Mouse (Mus musculus) adrenal gland, postnatal 14 days (tissue): ENCODE data around the gene Npcd. TPM values are rescaled to one million over a fixed set of nuclear protein-coding genes. Genes with fewer than 3 reads are reported as not detected.
"Not testable (repeated sequence)": the region's sequence is repeated elsewhere in the genome, so short reads cannot be mapped to it uniquely, and the experiment has no call there.

Experiments
- DNase-seq: peaks from one replicate; pipeline ENCODE4 v3.0.0; 2021; ENCODE audit warnings: mixed read lengths
- total RNA-seq: library from RNA; stranded (reverse); gene quantifications from 2 replicates; pipeline ENCODE4 v1.2.3, GENCODE M21; 2021

Gene Npcd
- total RNA-seq, 1 experiment from 2014 or later, result 0.96 TPM

DNA sequence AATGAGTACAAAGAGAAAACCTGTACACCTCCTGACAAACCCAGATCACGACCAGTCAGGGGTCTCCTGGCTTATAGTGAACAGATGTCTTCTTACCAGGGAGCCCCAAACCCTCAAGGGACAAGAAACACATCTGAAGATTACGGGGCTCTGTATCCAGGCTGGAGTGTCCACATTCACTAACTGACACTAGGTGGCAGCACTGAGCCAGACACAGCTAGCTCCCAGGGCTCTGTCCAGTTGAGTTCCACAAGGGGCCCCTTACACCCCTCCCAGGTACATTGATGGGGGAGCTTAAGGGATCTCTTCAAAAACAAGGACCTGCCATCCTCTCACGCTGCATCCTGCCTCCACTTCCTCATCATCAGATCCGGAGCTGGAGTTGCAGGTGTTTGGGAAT, 3.6 kb downstream of the Npcd start:
- DNase-seq, result peak; percentile 87

DNA sequence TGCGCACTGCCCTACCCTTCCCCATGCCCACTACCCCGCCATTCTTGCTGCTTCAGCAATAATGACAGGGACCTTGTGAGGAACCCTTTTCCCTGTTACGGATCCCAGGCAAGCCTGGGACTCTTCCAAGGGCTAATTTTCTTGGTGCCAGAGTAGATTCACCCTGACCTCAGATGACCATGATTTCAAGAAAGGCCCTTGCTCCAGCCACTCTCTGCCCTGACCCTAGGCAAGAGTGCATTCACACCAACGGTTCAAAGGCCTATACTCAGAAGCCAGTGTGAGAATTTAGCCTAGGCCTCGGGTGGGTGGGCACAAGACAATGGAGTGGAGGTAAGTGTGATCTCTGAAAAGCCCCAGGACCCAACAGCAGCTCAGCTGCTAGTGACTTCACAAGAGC, 4.6 kb downstream of the Npcd start:
- no peak for DNase-seq

GRCm38 (mm10) chr15:79828366-79829035, 5.5 kb downstream of the Npcd start:
- peak; percentile 65 for DNase-seq

DNA sequence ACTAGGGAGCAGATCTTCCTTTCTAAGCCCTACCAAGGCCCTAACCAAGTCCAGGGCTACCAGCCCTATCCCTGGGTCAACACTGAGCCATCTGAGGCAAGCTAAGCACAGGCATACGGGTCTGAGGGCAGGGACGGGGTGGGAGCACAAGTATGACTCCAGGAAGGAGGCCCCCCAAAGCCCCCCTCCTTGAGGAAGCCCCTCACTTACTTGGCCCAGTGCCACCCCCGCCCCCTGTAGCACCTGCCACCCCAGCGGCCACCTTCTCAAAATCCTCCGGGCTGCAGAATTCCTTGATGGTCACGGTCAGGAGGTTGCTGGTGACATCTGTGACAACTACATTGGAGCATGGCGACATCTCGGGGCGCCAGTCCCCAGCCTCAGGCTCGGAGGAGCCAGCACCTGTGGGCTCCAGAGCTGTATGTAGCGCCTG, 6.2 kb downstream of the Npcd start:
- DNase-seq, result no peak

DNA sequence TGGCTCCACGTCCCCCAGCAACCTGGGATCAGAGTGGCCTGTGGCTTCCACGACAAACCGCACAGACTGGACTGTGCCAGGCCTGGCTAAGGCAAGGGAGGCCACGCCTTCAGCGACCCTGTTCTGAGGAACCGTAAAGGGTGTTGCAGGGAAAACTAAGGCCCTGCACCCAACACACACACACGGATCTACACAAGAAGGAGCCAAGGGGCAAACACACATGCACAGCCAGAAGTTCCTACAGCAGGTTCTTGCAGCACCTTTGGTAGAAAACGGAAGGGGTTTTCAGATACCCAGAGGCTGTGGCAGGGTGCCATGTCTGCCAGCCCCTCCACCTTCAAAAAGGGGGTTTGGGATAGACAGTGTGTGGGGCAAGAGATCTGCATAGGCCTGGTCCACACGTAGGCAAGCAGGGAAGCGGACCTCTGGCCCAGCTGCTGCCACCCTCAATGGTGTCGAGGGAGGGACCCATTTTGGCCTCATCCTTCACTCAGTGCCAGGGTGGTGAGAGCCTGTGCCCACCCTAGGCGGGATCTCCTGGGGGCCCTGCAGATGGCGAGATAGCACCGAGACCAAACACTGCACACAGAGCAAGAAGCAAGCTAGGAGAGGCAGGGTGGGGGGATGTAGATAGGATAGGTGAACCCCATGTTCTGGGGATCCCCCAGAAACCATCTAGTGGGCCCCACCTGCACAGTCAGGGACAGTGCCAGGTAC, 6.8 kb downstream of the Npcd start:
- DNase-seq, result no peak

GRCm38 (mm10) chr15:79826221-79826935, 7.7 kb downstream of the Npcd start:
- no peak for DNase-seq

DNA sequence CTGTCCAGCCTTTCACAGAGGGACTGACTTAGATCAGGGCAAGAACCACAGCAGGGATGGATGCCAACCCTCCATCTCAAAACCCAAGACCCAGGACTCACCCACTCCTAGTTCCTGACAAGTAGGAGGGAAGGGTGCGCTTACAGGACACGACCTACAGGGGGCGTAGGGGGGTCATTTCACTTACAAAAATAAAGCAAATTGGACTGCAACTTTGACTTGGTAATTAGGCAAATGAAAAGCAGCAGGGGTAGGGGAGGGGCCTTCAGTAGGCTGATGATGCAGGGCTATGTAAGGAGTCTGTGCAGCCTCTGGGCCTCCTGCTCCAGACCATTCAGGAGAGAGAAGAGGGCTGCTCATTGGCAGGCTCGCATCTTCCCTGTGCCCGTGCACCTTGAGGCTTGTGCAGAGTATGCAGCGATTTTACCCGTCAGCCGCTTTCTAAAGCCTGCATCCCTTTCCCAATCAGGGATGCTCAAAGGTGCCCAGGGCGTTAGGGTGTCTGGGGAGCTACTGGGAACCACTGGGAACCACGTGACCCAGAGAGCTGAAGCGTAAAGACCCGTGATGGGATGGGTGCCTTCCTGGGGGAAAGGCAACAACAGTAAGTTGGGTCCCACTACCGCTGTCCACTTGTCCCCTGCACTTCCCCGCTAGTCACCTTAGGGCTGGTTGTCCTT, 8.8 kb downstream of the Npcd start:
- peak; percentile 30 for DNase-seq

DNA sequence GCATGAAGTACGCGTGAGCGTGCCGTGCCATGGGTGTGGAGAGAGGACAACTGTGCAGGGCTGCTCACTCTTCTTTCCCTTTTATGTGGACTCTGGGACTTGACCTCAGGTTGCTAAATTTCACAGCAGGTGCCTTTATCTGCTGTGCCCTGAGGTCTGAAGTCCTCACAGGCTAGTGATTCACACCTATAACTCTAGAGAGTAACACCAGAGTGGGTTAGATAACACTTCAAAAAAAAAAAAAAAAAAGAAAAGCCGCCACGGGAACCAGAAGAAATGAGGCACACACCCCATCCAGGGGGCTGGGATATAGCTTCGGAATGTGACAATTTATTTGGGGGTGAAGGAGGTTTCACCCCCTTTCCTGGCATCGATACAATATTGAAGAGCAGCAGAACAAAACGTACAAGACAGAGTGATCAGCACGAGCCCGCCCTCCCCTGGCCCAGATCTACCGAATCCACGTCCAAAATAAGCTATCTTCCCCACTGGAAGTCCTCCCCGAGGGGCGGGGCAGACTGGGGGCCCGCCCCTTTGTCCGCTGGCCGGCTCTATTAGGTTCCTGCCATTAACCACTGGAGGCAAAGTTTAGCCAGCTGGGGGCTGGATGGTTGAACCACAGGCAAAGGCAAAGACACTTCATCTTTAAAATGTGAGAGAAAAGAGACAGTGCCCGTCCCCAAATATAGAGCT, 10.3 kb downstream of the Npcd start:
- DNase-seq, result peak; percentile 72

DNA sequence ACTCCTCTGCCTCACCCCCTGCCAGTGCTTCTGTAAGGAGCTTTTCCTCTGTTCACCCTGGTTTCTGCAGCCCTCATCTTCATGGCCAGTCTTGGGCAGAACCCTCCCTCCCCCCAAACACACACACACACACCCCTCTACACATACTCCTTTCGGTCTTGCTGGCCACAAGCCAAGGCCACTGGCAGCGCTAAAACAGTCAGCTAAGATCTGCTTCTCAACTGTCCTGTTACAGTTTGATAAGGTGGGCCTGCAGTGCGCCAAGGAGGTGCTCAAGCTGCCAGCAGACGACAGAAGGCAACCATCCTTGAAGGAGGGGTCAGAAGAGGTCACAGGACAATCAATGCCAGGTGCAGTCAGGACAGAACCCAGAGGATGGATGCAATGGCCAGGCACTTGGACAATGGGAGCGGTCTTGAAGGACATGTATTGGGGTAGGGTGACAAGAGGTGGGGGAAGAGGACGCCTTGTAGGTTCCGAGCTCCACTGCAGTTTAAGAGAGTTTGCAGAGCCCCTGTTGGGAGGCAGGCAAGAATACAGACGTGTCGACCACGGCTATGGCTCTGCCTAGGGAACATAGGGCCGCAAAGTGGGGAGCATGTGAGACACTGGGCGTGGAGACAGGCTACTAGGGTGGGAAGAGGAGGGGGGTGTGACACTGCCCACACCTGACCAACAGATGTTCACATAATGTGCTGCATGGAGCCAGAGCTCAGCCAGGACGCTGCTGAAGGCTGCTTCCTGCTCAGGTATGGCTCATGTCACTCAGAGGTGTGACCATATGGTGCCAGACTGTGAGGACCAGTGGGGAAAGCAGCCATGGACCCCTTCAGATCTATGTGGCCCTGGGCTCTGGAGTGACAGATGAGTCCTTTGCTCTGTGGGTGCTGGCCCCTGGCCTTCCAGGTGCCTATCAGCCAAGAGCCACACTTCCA, 11.5 kb downstream of the Npcd start:
- DNase-seq, result peak; percentile 49

- no peak for DNase-seq
Measured at GRCm38 (mm10) chr15:79818325-79818724, 15.7 kb downstream of the Npcd start.

DNA sequence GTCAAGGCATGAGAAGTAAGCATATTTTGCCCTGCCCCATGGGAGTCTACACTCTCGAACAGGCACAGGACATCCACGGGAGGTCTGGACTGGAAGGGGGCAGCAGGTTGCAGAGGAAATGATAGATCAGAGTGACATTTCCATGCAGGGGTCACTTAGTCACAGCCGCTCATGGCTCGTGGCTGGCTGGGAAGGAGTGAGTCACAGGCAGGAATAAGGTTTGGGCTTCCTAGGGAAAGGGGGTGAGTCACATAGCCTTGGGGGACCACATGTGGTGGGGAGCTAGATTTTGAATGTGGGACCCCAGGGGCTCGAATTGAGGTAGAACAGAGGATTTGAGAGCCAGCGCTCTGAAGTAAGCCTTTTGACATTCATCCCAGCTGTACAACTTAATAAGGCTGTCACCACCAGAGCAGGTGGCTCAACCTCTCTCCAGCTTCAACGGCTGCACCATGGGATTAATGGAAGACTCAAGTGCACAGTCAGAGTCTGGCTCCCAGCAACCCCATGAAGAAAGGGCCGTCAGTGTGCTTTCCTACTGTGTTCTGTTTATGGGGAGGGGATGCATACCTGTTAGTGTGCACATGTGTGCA, 20.3 kb downstream of the Npcd start:
- DNase-seq, result peak; percentile 60

DNA sequence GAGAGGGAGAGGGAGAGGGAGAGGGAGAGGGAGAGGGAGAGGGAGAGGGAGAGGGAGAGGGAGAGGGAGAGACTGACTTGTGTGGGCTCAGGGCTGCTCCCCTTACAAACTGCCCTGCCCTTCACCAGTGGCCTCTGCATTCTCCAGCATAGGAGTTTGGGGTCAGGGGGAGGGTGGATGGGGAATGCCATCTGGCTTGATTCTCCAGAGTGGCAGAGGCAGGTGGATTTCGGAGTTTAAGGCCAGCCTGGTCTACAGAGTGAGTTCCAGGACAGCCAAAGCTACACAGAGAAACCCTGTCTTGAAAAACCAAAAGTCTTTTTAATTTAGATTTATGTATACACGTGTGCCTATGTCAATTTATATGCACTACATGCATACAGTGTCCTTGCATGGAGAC, 21.2 kb downstream of the Npcd start:
- not testable (repeated sequence) for DNase-seq

GRCm38 (mm10) chr15:79810997-79811396, 23.0 kb downstream of the Npcd start:
- DNase-seq, result no peak

GRCm38 (mm10) chr15:79810061-79810460, 24.0 kb downstream of the Npcd start:
- DNase-seq, result no peak

DNA sequence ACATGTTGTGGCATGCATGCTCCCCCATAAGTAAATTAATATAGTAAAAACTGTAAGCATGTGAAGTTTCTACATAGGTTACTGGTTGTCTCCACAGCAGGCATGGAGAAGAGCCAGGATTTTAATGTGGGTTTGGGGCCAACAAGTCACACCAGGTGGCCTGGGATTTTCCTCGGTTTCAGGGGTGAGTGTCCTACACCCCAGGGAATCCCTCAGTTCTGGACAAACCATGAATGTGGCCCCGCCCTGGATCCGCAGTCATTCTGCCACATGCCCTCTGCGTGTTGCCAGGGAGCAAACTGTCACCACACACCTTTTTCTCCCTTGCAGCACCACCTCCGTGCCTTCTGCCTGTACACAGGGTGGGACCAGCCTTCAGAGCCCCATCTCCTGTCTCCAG, 25.4 kb downstream of the Npcd start:
- no peak for DNase-seq

DNA sequence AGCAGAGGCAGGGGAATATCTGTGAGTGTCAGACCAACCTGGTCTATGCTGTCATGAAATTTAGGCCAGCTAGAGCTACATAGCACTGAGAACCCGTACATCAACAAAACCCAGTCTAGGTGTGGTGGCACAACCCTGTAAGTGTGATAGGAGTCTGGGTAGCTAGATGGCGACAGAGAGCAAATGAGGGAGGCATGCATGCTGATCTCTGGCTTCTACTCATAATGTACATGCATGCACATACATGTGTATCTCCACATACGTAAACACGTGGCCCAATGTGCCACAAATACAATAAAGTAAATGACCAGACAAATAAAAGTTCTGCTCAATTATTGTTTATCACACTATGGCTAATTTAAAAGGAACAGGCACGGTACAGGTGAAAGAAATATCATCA, 25.9 kb downstream of the Npcd start:
- peak; percentile 60 for DNase-seq

DNA sequence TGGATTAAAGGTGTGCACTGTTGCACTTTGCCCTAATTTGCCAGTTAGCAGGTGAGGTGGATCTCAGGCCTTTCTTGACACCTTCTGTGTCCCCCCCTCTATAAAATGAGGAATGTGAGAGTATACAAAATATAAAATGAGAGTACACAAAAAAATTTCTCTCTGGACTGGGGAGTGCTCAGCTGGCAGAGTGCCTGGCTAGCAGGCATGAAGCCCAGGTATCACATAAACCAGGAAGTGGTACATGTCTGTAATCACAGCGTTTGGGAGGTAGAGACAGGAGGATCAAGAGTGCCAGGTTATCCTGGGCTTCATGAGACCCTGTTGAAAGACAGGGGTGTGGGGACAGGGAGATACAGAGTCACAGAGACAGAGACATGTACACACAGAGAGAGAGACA, 27.0 kb downstream of the Npcd start:
- no peak for DNase-seq

DNA sequence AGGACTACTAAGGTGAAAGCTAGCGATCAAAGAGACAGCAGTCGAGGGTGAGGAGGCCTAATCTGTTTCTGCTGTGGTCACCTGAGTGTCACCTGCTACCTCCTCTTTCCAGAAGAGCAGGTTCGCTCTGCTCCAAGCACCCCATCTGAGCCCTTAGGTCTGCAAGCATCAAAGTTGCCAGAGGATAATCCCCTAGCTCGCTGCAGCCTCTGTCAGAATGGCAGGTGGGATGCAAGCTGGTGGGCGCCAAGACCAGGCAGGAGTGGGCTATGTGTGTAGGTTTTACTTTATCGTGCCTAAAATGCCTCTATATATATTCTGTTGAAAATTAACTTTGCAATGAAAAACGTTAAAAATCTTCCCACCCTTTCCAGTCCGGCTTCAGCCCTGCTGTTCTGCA, 28.8 kb downstream of the Npcd start:
- DNase-seq, result no peak

GRCm38 (mm10) chr15:79804352-79805071, 29.5 kb downstream of the Npcd start, which contains the start of gene Nptxr:
Nptxr (minus strand) TSS chr15:79804766.
- peak; percentile 72 for DNase-seq
